Mouse (Mus musculus): ENCODE data around the gene Prr7. TPM values are rescaled to one million over a fixed set of nuclear protein-coding genes. Genes with fewer than 3 reads are reported as not detected.

The Prr7 gene
- total and polyA plus RNA-seq, 3 experiments: 2.7 to 8.7 TPM; not detected in 1

GRCm38 (mm10) chr13:55418004-55418403 is 46.1 kb upstream of the Prr7 start:
- DNase-seq (ENCODE audit: low read depth, low spot score): peak; percentile 85
- H3K4me3 ChIP-seq (ENCODE audit: control insufficient read depth in 1 of 2, insufficient read depth in 1 of 2, low read depth in 2 of 2, low read length in 2 of 2): no peak overlapping the region
- H3K27me3 ChIP-seq (ENCODE audit: control insufficient read depth in 1 of 2, insufficient read depth in 2 of 2, low read length in 2 of 2): no peaks in the 10 kb centered on the region
- peaks cover 0 to 2% of the 10 kb centered on the region in 2 experiments; a peak in 1 of 4 replicates for H3K36me3 ChIP-seq (ENCODE audit: control insufficient read depth in 1 of 2, insufficient read depth in 2 of 2, low read length in 2 of 2)
- TF ChIP-seq TBP (IDR thresholded peaks at IDR 0.05; ENCODE audit: low read depth, low read length) (no peak), ZC3H11A (IDR thresholded peaks at IDR 0.05; ENCODE audit: low read depth, low read length) (peak; percentile 64), MAZ (IDR thresholded peaks at IDR 0.05; ENCODE audit: low read depth, low read length) (peak; percentile 56; the same call in 1 of the 2 replicates), RAD21 (IDR thresholded peaks at IDR 0.05; ENCODE audit: low read depth, low read length) (peak; percentile 66), HCFC1 (IDR thresholded peaks at IDR 0.05; ENCODE audit: low read depth, low read length) (0 out of 2 replicates have a peak, but pooled peaks have one; percentile 21), RCOR1 (IDR thresholded peaks at IDR 0.05; ENCODE audit: low read depth, low read length) (no peak), USF1 (IDR thresholded peaks at IDR 0.05; ENCODE audit: low read depth, low read length) (peak; percentile 90), GABPA (IDR thresholded peaks at IDR 0.05; ENCODE audit: low read depth, low read length) (no peak), CTCF (IDR thresholded peaks at IDR 0.05 in 2 of 3, conservative IDR thresholded peaks at IDR 0.05 in 1 of 3; ENCODE audit: control insufficient read depth in 1 of 3, insufficient read depth in 1 of 3, low read depth in 2 of 3, low read length in 3 of 3, poor library complexity in 1 of 3, severe bottlenecking in 1 of 3) (peak; percentile 76 to 87 (median 85)), MEF2A (IDR thresholded peaks at IDR 0.05; ENCODE audit: extremely low read depth, insufficient replicate concordance, low read depth, low read length, poor library complexity, severe bottlenecking) (no peak), MAX (IDR thresholded peaks at IDR 0.05; ENCODE audit: low read length) (peak; percentile 98), POLR2AphosphoS2 (IDR thresholded peaks at IDR 0.05; ENCODE audit: low read length) (no peak), SIN3A (IDR thresholded peaks at IDR 0.05; ENCODE audit: low read length) (peak; percentile 90), GATA1 (IDR thresholded peaks at IDR 0.05; ENCODE audit: low read depth, low read length) (no peak), NRF1 (IDR thresholded peaks at IDR 0.05; ENCODE audit: insufficient read depth, low read depth, low read length, poor library complexity, severe bottlenecking) (no peak), ZNF384 (IDR thresholded peaks at IDR 0.05; ENCODE audit: low read depth, low read length) (no peak), MYC (IDR thresholded peaks at IDR 0.05; ENCODE audit: low read depth, low read length) (peak; percentile 97), ETS1 (IDR thresholded peaks at IDR 0.05; ENCODE audit: low read depth, low read length) (0 out of 2 replicates have a peak, but pooled peaks have one; percentile 61), SMC3 (IDR thresholded peaks at IDR 0.05; ENCODE audit: low read depth, low read length) (peak; percentile 95), NELFE (IDR thresholded peaks at IDR 0.05; ENCODE audit: low read depth, low read length) (no peak), MXI1 (IDR thresholded peaks at IDR 0.05; ENCODE audit: low read depth, low read length) (peak; percentile 98), E2F4 (IDR thresholded peaks at IDR 0.05; ENCODE audit: borderline replicate concordance, low read depth, low read length) (no peak), USF2 (IDR thresholded peaks at IDR 0.05; ENCODE audit: borderline replicate concordance in 1 of 2, insufficient read depth in 1 of 2, low read depth in 1 of 2, low read length in 2 of 2) (peak in 1 of 2 experiments; percentile 45; a peak in 1 of 4 replicates)
- H3K79me2 ChIP-seq (ENCODE audit: control insufficient read depth, insufficient read depth, low read length, poor library complexity): no peaks in the 10 kb centered on the region
- H3K9ac ChIP-seq (ENCODE audit: control insufficient read depth, low read depth, low read length, poor library complexity, severe bottlenecking): 0 out of 2 replicates have a peak overlapping the region, but pooled peaks have one; percentile 23
- H3K4me1 ChIP-seq (ENCODE audit: control insufficient read depth in 1 of 2, insufficient read depth in 2 of 2, low read length in 2 of 2): peaks cover 0 to 10% of the 10 kb centered on the region in 2 experiments; a peak in 2 of 4 replicates
- H3K9me3 ChIP-seq (replicated peaks; ENCODE audit: insufficient read depth, low read length): no peaks in the 10 kb centered on the region
- no peak overlapping the region for H3K27ac ChIP-seq (ENCODE audit: control insufficient read depth, low read depth, low read length)
